Mouse (Mus musculus) thymus, adult 2 months (tissue): Measurements from ENCODE around the gene Islr. TPM values are rescaled to one million over a fixed set of nuclear protein-coding genes. Genes with fewer than 3 reads are reported as not detected.
A peak's percentile ranks its signal among the peaks of the same experiment; 100 is the strongest.
"Not testable (repeated sequence)": the region's sequence is repeated elsewhere in the genome, so short reads cannot be mapped to it uniquely, and the experiment has no call there.

Experiments
- DNase-seq: peaks from one replicate; pipeline ENCODE4 v3.0.0; 2021
- H3K27ac ChIP-seq: fragments of 200-500 bp; 2 replicates; pipeline ENCODE4 v1.5.1; 2012; ENCODE audit warnings: low read length, control low read depth; ENCODE audit not compliant: control insufficient read depth, insufficient read depth
- H3K27me3 ChIP-seq: fragments of 200-500 bp; 2 replicates; pipeline ENCODE4 v1.6.1; 2012; ENCODE audit warnings: mild to moderate bottlenecking, low read length, moderate library complexity, mixed read lengths; ENCODE audit not compliant: control insufficient read depth, insufficient read depth
- H3K36me3 ChIP-seq: fragments of 200-500 bp; 2 replicates; pipeline ENCODE4 v1.6.1; 2012; ENCODE audit warnings: mild to moderate bottlenecking, low read length, moderate library complexity; ENCODE audit not compliant: control insufficient read depth, insufficient read depth
- H3K4me1 ChIP-seq: fragments of 200-500 bp; replicated peaks from 2 replicates; pipeline ENCODE4 v1.6.1; 2012; ENCODE audit warnings: low read length; ENCODE audit not compliant: control insufficient read depth, insufficient read depth
- H3K4me3 ChIP-seq: fragments of 200-500 bp; 2 replicates; pipeline ENCODE4 v1.5.1; 2012; ENCODE audit warnings: mild to moderate bottlenecking, low read length, control low read depth, moderate library complexity; ENCODE audit not compliant: control insufficient read depth, insufficient read depth
- CTCF ChIP-seq: fragments of 200-500 bp; IDR thresholded peaks from 2 replicates; pipeline ENCODE4 v1.5.1; 2012; ENCODE audit warnings: mild to moderate bottlenecking, control low read depth, low read length, moderate library complexity, borderline replicate concordance; ENCODE audit not compliant: control insufficient read depth, poor library complexity, insufficient read depth; ENCODE audit errors: extremely low read depth
- POLR2A ChIP-seq: fragments of 200-500 bp; IDR thresholded peaks from 2 replicates; pipeline ENCODE4 v1.6.1; 2012; ENCODE audit warnings: mild to moderate bottlenecking, low read length, control low read depth, moderate library complexity; ENCODE audit not compliant: control insufficient read depth, poor library complexity, insufficient read depth; ENCODE audit errors: extremely low read depth
- WGBS: fragments of 180-500 bp; shearing (Covaris S2); methylation state at CpG from one replicate; pipeline ENCODE4 v1.1.7; 2018; 5-methylcytosine and 5-hydroxymethylcytosine counted together
- polyA plus RNA-seq: library from polyadenylated mRNA; depleted of rRNA; stranded (reverse); fragments of >200 nt; gene quantifications from 2 replicates; pipeline ENCODE4 v1.2.3, GENCODE M21; 2012; rRNA removed

The Islr gene
- polyA plus RNA-seq: 25.3 and 32.2 TPM in 2 replicates

- DNase-seq: peak; percentile 57
- Histone ChIP-seq H3K27me3 (peaks cover 24% of the 10 kb centered on the region; the same call in 1 of the 2 replicates), H3K4me1 (peaks cover 4% of the 10 kb centered on the region; the same call in 1 of the 2 replicates), H3K27ac (no peak within 1 kb of the TSS), H3K36me3 (no peaks in the 10 kb centered on the region), H3K4me3 (peak within 1 kb of the TSS; percentile 49)
- no peak for TF ChIP-seq POLR2A
- peak; percentile 60; the same call in 1 of the 2 replicates for TF ChIP-seq CTCF
- 11% methylated on average over 42 of the region's 42 CpGs for WGBS
These were observed at the start of gene Islr, which contains the start of gene Islr2 for GRCm38 (mm10) chr9:58203516-58204447. Gene Islr (minus strand): TSS chr9:58204306. Gene Islr2 (minus strand): TSS chr9:58204319.

GRCm38 (mm10) chr9:58253805-58254122 lies 49.7 kb upstream of the Islr start:
- DNase-seq, H3K27me3 ChIP-seq, H3K27ac ChIP-seq, H3K36me3 ChIP-seq: not testable (repeated sequence)
- Histone ChIP-seq H3K4me3 (peak overlapping the region; percentile 76), H3K4me1 (peaks cover 28% of the 10 kb centered on the region)
- WGBS: 63% methylated on average over 5 of the region's 5 CpGs

DNA sequence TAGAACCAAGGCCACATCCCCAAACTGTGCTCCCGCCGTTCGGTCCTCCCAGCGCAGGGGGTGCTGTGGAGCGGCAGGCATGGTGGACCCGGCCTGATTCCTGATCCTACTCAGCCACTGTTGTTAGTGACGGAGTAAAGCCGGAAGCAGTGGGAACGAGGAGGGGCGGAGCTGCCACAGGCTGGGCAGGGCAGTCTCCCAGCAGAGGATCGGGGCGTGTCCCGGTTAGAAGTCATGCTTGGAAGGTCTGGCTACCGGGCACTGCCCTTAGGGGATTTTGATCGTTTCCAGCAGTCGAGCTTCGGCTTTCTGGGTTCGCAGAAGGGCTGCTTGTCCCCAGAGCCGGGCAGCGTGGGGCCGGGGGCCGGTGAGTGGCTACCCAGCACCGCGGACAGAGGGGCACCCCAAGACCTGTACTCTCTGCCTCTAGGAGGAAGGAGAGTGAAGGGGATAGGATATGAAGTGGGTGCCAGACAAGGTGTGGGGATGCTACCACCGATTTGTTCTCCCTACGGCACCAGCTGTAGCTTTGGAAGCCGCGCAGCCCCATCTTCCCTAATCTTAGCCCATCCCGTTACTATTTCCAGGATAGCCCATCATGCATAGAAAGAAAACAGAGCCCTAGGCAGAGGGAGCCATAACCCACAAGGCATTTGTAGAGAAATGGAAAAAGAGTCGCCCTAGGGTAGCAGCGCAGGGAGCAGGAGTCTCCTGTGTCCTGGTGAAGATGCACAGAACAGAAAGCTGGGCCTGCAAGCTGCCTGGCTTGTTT lies 49.1 kb upstream of the Islr start, which contains the start of gene Stoml1:
Gene Stoml1, plus strand, starts transcription at position 132 of the 772 bp plus-strand sequence.
- TF ChIP-seq POLR2A: peak; percentile 83
- peak; percentile 86; the same call in 1 of the 2 replicates for TF ChIP-seq CTCF
- Histone ChIP-seq H3K27me3 (no peaks in the 10 kb centered on the region), H3K4me3 (peak within 1 kb of the TSS; percentile 76), H3K4me1 (peaks cover 32% of the 10 kb centered on the region), H3K36me3 (no peaks in the 10 kb centered on the region), H3K27ac (peak within 1 kb of the TSS; percentile 12)
- under 1% methylated on average over 31 of the region's 31 CpGs for WGBS
- DNase-seq: peak; percentile 95

- peaks cover 31% of the 10 kb centered on the region for H3K4me1 ChIP-seq
- not testable (repeated sequence) for H3K4me3 ChIP-seq, H3K36me3 ChIP-seq, H3K27me3 ChIP-seq, DNase-seq, H3K27ac ChIP-seq
- whole genome bisulfite sequencing: 97% methylated on average over 1 of the region's 1 CpGs
These were observed 46.6 kb upstream of the Islr start for GRCm38 (mm10) chr9:58250730-58251129.

DNA sequence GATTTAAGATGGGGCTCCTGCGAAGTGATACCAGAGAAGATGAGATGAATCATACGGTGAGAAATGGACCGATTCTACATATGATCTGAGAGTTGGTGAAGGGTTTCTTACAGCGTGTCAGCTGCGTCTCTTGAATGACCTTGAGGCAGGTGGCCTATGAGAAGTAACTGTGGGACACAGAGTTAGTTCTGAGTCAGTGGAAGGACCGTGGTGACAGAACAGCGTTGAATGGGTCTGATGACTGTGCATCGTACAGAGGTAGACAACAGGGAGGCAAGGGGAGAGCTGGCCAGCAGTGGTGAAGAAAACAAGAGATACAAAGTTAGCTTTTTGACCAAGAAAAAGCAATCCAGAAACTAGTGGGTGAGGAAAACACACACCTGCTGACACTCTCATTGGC lies 46.2 kb upstream of the Islr start:
- 88% methylated on average over 8 of the region's 8 CpGs for WGBS
- TF ChIP-seq POLR2A (no peak), CTCF (no peak)
- Histone ChIP-seq H3K4me1 (peaks cover 31% of the 10 kb centered on the region), H3K4me3 (no peak overlapping the region), H3K36me3 (no peaks in the 10 kb centered on the region), H3K27me3 (no peaks in the 10 kb centered on the region), H3K27ac (no peak overlapping the region)
- DNase-seq: no peak

GRCm38 (mm10) chr9:58249592-58250192 lies 45.6 kb upstream of the Islr start, which contains the start of gene Pml:
Gene Pml (minus strand): TSS chr9:58249786.
- TF ChIP-seq POLR2A: peak; percentile 46; the same call in 1 of the 2 replicates
- no peak for TF ChIP-seq CTCF
- peak; percentile 71 for DNase-seq
- H3K36me3 ChIP-seq: no peaks in the 10 kb centered on the region
- no peaks in the 10 kb centered on the region for H3K27me3 ChIP-seq
- H3K4me3 ChIP-seq: peak within 1 kb of the TSS; percentile 96
- under 1% methylated on average over 16 of the region's 16 CpGs for WGBS
- peaks cover 26% of the 10 kb centered on the region for H3K4me1 ChIP-seq
- H3K27ac ChIP-seq: peak within 1 kb of the TSS; percentile 94
